Mouse (Mus musculus) layer of hippocampus, postnatal 10 days (tissue): ENCODE measurements around the gene Lmod1. TPM values are rescaled to one million over a fixed set of nuclear protein-coding genes. Genes with fewer than 3 reads are reported as not detected.

Source experiments
- DNase-seq, 2 experiments: peaks; one replicate each; pipeline ENCODE4 v3.0.0; 2021; ENCODE audit warnings: low spot score in 2 of 2
- long read RNA-seq: library from polyadenylated mRNA; stranded (forward); transcript quantifications from one replicate; pipeline ENCODE4 v2.0.0, GENCODE M21; 2023
- total RNA-seq, 2 experiments: library from RNA; stranded (reverse); gene quantifications; 2 replicates each; pipeline ENCODE4 v1.2.3; 2021

The Lmod1 gene
- under 1 TPM; 0.30 to 0.62 TPM for total RNA-seq
- long read RNA-seq, partial matches to known transcripts: 0 of 1 reads
- long read RNA-seq, other reads (novel, unspliced or antisense): 1 of 1 reads

- DNase-seq: peak in 1 of 2 experiments; percentile 17
Measured at GRCm38 (mm10) chr1:135324571-135324970, at the start of gene Lmod1. Lmod1 (plus strand) TSS chr1:135324807.

- DNase-seq: peak; percentile 57 to 74
Measured at GRCm38 (mm10) chr1:135280646-135281045, 44.0 kb upstream of the Lmod1 start.

GRCm38 (mm10) chr1:135281841-135282240 lies 42.8 kb upstream of the Lmod1 start:
- no peak for DNase-seq

GRCm38 (mm10) chr1:135282536-135283286 lies 41.9 kb upstream of the Lmod1 start:
- no peak for DNase-seq

- no peak for DNase-seq
Measured at GRCm38 (mm10) chr1:135283287-135283825, 41.3 kb upstream of the Lmod1 start.

GRCm38 (mm10) chr1:135283826-135284291 lies 40.7 kb upstream of the Lmod1 start, which contains the start of gene Rnpep:
Rnpep (minus strand) TSS chr1:135284084.
- peak; percentile 73 to 79 for DNase-seq

GRCm38 (mm10) chr1:135286311-135286710 lies 38.3 kb upstream of the Lmod1 start:
- DNase-seq: no peak

GRCm38 (mm10) chr1:135290908-135291307 lies 33.7 kb upstream of the Lmod1 start:
- DNase-seq: no peak

GRCm38 (mm10) chr1:135311356-135311755 lies 13.3 kb upstream of the Lmod1 start:
- DNase-seq: no peak

- DNase-seq: no peak
Measured at GRCm38 (mm10) chr1:135312201-135312600, 12.4 kb upstream of the Lmod1 start.

- peak; percentile 92 to 94 for DNase-seq
Measured at GRCm38 (mm10) chr1:135313284-135314031, 11.1 kb upstream of the Lmod1 start, which contains the start of gene Timm17a. Timm17a (minus strand) TSS chr1:135313778.

- no peak for DNase-seq
Measured at GRCm38 (mm10) chr1:135323367-135323901, 1.2 kb upstream of the Lmod1 start.

- no peak for DNase-seq
Measured at GRCm38 (mm10) chr1:135325934-135326333, 1.3 kb downstream of the Lmod1 start.

- DNase-seq: no peak
Measured at GRCm38 (mm10) chr1:135328368-135328767, 3.8 kb downstream of the Lmod1 start.

GRCm38 (mm10) chr1:135330578-135330977 lies 6.0 kb downstream of the Lmod1 start:
- no peak for DNase-seq

GRCm38 (mm10) chr1:135341947-135342346 lies 17.3 kb downstream of the Lmod1 start:
- no peak for DNase-seq

GRCm38 (mm10) chr1:135344026-135344425 lies 19.4 kb downstream of the Lmod1 start:
- DNase-seq: no peak

GRCm38 (mm10) chr1:135346891-135347290 lies 22.3 kb downstream of the Lmod1 start:
- no peak for DNase-seq

GRCm38 (mm10) chr1:135347498-135348169 lies 23.0 kb downstream of the Lmod1 start:
- DNase-seq: peak; percentile 35 to 49

GRCm38 (mm10) chr1:135351953-135352352 lies 27.3 kb downstream of the Lmod1 start:
- DNase-seq: no peak

GRCm38 (mm10) chr1:135359071-135359470 lies 34.5 kb downstream of the Lmod1 start:
- DNase-seq: no peak
